Mouse (Mus musculus) kidney, embryonic 14.5 days (tissue): ENCODE results near the gene Arhgap15. TPM values are rescaled to one million over a fixed set of nuclear protein-coding genes. Genes with fewer than 3 reads are reported as not detected.

ENCODE experiments used
- ATAC-seq: fragments of 200-750 bp; cut with Nextera tagmentation; 2 replicates; pipeline ENCODE4 v1.8.0; 2017; ENCODE audit warnings: moderate number of reproducible peaks, mild to moderate bottlenecking, moderate TSS enrichment, moderate library complexity; ENCODE audit not compliant: low FRiP score, low TSS enrichment
- H3K27ac ChIP-seq: fragments of 300-500 bp; sonication (generic); 2 replicates; pipeline ENCODE4 v1.5.1; 2014; ENCODE audit warnings: low read depth, mild to moderate bottlenecking, low read length, moderate library complexity, mixed read lengths
- H3K27me3 ChIP-seq: fragments of 300-500 bp; sonication (generic); 2 replicates; pipeline ENCODE4 v1.6.1; 2014; ENCODE audit warnings: mild to moderate bottlenecking, low read length; ENCODE audit not compliant: control insufficient read depth, insufficient read depth
- H3K36me3 ChIP-seq: fragments of 300-500 bp; sonication (generic); 2 replicates; pipeline ENCODE4 v1.6.1; 2014; ENCODE audit warnings: low read length, mixed read lengths; ENCODE audit not compliant: control insufficient read depth, insufficient read depth
- H3K4me1 ChIP-seq: fragments of 300-500 bp; sonication (generic); 2 replicates; pipeline ENCODE4 v1.6.1; 2014; ENCODE audit warnings: low read length, mixed read lengths; ENCODE audit not compliant: control insufficient read depth, insufficient read depth
- H3K4me2 ChIP-seq: fragments of 300-500 bp; sonication (generic); replicated peaks from 2 replicates; pipeline ENCODE4 v1.6.1; 2014; ENCODE audit warnings: low read depth, mild to moderate bottlenecking, low read length
- H3K4me3 ChIP-seq: fragments of 300-500 bp; sonication (generic); 2 replicates; pipeline ENCODE4 v1.5.1; 2014; ENCODE audit warnings: mild to moderate bottlenecking, low read length
- H3K9ac ChIP-seq: fragments of 300-500 bp; sonication (generic); 2 replicates; pipeline ENCODE4 v1.6.1; 2014; ENCODE audit warnings: low read depth, mild to moderate bottlenecking, low read length, moderate library complexity
- H3K9me3 ChIP-seq: fragments of 300-500 bp; sonication (generic); 2 replicates; pipeline ENCODE4 v1.6.1; 2016; ENCODE audit warnings: low read length; ENCODE audit not compliant: control insufficient read depth
- WGBS: fragments of 180-500 bp; shearing (Covaris S2); extraction: QIAGEN DNeasy Blood & Tissue Kit; methylation state at CpG from one replicate; pipeline ENCODE4 v1.1.7; 2014; 5-methylcytosine and 5-hydroxymethylcytosine counted together
- polyA plus RNA-seq: library from polyadenylated mRNA; unstranded; fragments of >200 nt; fragmentation: Nextera tagmentation; extraction: Ambion mirVana; gene quantifications from 2 replicates; pipeline ENCODE4 v1.2.1, GENCODE M21; 2014

Gene Arhgap15
- polyA plus RNA-seq, 1 experiment from 2014 or later = 1.0 TPM

- no peaks in the 10 kb centered on the region for H3K36me3 ChIP-seq
- WGBS = 82% methylated on average over 9 of the region's 9 CpGs
- no peak overlapping the region for H3K4me3 ChIP-seq
- no peaks in the 10 kb centered on the region for H3K9me3 ChIP-seq
- no peak for ATAC-seq
- no peak overlapping the region for H3K4me2 ChIP-seq
- no peaks in the 10 kb centered on the region for H3K27me3 ChIP-seq
- no peaks in the 10 kb centered on the region for H3K4me1 ChIP-seq
- peak overlapping the region; percentile 62; the same call in 1 of the 2 replicates for H3K27ac ChIP-seq
- H3K9ac ChIP-seq = no peak overlapping the region
Measured at GRCm38 (mm10) chr2:44112990-44113798, 364.6 kb downstream of the Arhgap15 start.

DNA sequence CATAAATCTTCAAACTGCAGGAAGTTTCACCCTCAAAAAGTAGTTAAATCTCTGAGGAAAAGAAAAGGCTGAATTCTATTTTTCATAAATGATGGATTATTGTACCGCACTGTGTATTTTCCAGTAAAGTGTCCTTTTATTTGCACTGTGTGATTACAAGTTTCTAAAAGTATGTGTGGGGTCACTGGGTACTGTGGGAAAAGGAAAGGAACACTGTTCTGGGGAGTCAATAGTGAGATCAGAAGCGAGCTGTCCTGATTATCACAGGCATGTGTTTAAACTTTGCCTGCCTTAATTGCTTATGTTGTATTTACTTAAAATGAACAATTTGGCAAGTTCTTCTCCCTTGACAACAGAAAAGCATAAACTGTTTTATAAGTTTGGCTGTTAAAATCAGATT is 365.7 kb downstream of the Arhgap15 start:
- Histone ChIP-seq H3K9ac (no peak overlapping the region), H3K36me3 (no peaks in the 10 kb centered on the region), H3K27ac (peak overlapping the region; percentile 24; the same call in 1 of the 2 replicates), H3K27me3 (no peaks in the 10 kb centered on the region), H3K4me1 (no peaks in the 10 kb centered on the region), H3K4me2 (no peak overlapping the region), H3K9me3 (no peaks in the 10 kb centered on the region), H3K4me3 (no peak overlapping the region)
- WGBS = 59% methylated on average over 2 of the region's 2 CpGs
- peak; percentile 52; the same call in 1 of the 2 replicates for ATAC-seq

GRCm38 (mm10) chr2:44121162-44121561 is 372.5 kb downstream of the Arhgap15 start:
- Histone ChIP-seq H3K4me1 (no peaks in the 10 kb centered on the region), H3K36me3 (no peaks in the 10 kb centered on the region), H3K27me3 (no peaks in the 10 kb centered on the region), H3K9ac (no peak overlapping the region), H3K27ac (no peak overlapping the region), H3K9me3 (no peaks in the 10 kb centered on the region), H3K4me2 (no peak overlapping the region), H3K4me3 (no peak overlapping the region)
- no peak for ATAC-seq
- 82% methylated on average over 5 of the region's 5 CpGs for WGBS

- H3K27me3 ChIP-seq = no peaks in the 10 kb centered on the region
- H3K4me3 ChIP-seq = no peak overlapping the region
- no peak for ATAC-seq
- no peaks in the 10 kb centered on the region for H3K4me1 ChIP-seq
- H3K27ac ChIP-seq = no peak overlapping the region
- WGBS = 79% methylated on average over 2 of the region's 2 CpGs
- no peak overlapping the region for H3K4me2 ChIP-seq
- no peaks in the 10 kb centered on the region for H3K36me3 ChIP-seq
- H3K9me3 ChIP-seq = no peaks in the 10 kb centered on the region
- H3K9ac ChIP-seq = no peak overlapping the region
Measured at GRCm38 (mm10) chr2:44123246-44123645, 374.6 kb downstream of the Arhgap15 start.

GRCm38 (mm10) chr2:44124093-44124492 is 375.5 kb downstream of the Arhgap15 start:
- no peak overlapping the region for H3K4me2 ChIP-seq
- ATAC-seq = no peak
- H3K4me1 ChIP-seq = no peaks in the 10 kb centered on the region
- H3K27ac ChIP-seq = no peak overlapping the region
- H3K4me3 ChIP-seq = no peak overlapping the region
- no peaks in the 10 kb centered on the region for H3K9me3 ChIP-seq
- H3K36me3 ChIP-seq = no peaks in the 10 kb centered on the region
- H3K27me3 ChIP-seq = no peaks in the 10 kb centered on the region
- H3K9ac ChIP-seq = no peak overlapping the region
- 62% methylated on average over 3 of the region's 3 CpGs for WGBS

DNA sequence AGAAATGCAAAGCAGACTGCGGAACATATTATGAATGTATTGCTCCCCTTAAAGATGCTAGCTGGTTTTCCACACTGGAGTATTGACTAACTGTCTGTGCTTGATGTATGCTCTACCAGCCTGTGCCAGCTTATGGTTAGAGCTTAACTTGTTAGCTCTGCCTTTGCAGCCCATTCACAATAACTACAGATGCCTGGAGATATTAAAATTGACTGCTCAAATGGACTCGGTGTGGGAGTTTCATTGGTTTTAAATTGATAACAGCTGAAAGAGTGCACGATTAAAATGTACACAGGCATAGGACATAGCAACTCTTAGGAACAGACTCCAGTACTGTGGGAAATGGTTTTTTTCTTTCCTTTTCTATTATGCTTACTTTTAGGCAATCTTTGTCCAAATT is 376.1 kb downstream of the Arhgap15 start:
- no peaks in the 10 kb centered on the region for H3K9me3 ChIP-seq
- no peaks in the 10 kb centered on the region for H3K4me1 ChIP-seq
- H3K4me3 ChIP-seq = no peak overlapping the region
- H3K36me3 ChIP-seq = no peaks in the 10 kb centered on the region
- H3K27ac ChIP-seq = no peak overlapping the region; the same call in 1 of the 2 replicates
- H3K27me3 ChIP-seq = no peaks in the 10 kb centered on the region
- 78% methylated on average over 3 of the region's 3 CpGs for WGBS
- H3K4me2 ChIP-seq = no peak overlapping the region
- H3K9ac ChIP-seq = no peak overlapping the region
- ATAC-seq = no peak

GRCm38 (mm10) chr2:44126044-44126695 is 377.5 kb downstream of the Arhgap15 start:
- 57% methylated on average over 1 of the region's 1 CpGs for WGBS
- Histone ChIP-seq H3K27ac (no peak overlapping the region), H3K36me3 (no peaks in the 10 kb centered on the region), H3K27me3 (no peaks in the 10 kb centered on the region), H3K9ac (no peak overlapping the region), H3K4me2 (no peak overlapping the region), H3K9me3 (no peaks in the 10 kb centered on the region), H3K4me3 (no peak overlapping the region), H3K4me1 (no peaks in the 10 kb centered on the region)
- peak; percentile 68; the same call in 1 of the 2 replicates for ATAC-seq

DNA sequence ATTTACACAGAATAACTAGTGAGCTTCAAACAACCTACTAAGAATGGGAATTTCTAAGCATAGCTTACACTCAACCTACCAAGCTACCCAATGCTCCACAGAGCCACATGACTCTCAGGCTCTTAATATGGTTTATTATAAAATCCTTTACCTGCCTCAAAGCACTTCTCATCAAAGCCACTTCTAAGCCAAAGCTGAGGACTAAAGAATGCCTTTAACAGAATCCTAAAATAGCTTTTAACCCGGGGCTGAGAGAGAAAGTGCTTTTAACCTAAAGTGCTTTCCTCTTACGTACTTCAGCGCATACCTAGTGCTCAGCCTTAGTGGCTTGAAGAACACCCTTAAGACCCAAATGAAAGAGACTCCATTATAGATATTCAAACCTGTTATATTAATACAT is 380.9 kb downstream of the Arhgap15 start:
- no peaks in the 10 kb centered on the region for H3K9me3 ChIP-seq
- H3K36me3 ChIP-seq = no peaks in the 10 kb centered on the region
- WGBS = 87% methylated on average over 3 of the region's 3 CpGs
- ATAC-seq = no peak
- no peak overlapping the region for H3K27ac ChIP-seq
- H3K9ac ChIP-seq = no peak overlapping the region
- H3K4me1 ChIP-seq = no peaks in the 10 kb centered on the region
- no peaks in the 10 kb centered on the region for H3K27me3 ChIP-seq
- H3K4me2 ChIP-seq = no peak overlapping the region
- no peak overlapping the region for H3K4me3 ChIP-seq

- WGBS = 68% methylated on average over 3 of the region's 3 CpGs
Measured at GRCm38 (mm10) chr2:44131271-44131670, 382.6 kb downstream of the Arhgap15 start.

More at GRCm38 (mm10) chr2:44131271-44131670, 382.6 kb downstream of the Arhgap15 start:
- Histone ChIP-seq H3K9me3 (no peaks in the 10 kb centered on the region), H3K4me2 (no peak overlapping the region), H3K27ac (no peak overlapping the region), H3K36me3 (no peaks in the 10 kb centered on the region), H3K27me3 (no peaks in the 10 kb centered on the region), H3K9ac (no peak overlapping the region), H3K4me3 (no peak overlapping the region), H3K4me1 (no peaks in the 10 kb centered on the region)
- no peak for ATAC-seq
